Mouse (Mus musculus) heart, embryonic 12.5 days (tissue): ENCODE results near the gene Mgat4a. TPM values are rescaled to one million over a fixed set of nuclear protein-coding genes. Genes with fewer than 3 reads are reported as not detected.

Source experiments
- ATAC-seq: fragments of 200-750 bp; cut with Nextera tagmentation; 2 replicates; pipeline ENCODE4 v1.8.0; 2017; ENCODE audit warnings: moderate TSS enrichment, moderate library complexity; ENCODE audit not compliant: insufficient number of reproducible peaks, low FRiP score
- H3K27ac ChIP-seq: fragments of 300-500 bp; sonication (generic); 2 replicates; pipeline ENCODE4 v1.5.1; 2016; ENCODE audit warnings: mild to moderate bottlenecking, moderate library complexity; ENCODE audit not compliant: poor library complexity, severe bottlenecking
- H3K27me3 ChIP-seq: fragments of 300-500 bp; sonication (generic); replicated peaks from 2 replicates; pipeline ENCODE4 v1.6.1; 2016; ENCODE audit warnings: mild to moderate bottlenecking, moderate library complexity
- H3K36me3 ChIP-seq: fragments of 300-500 bp; sonication (generic); 2 replicates; pipeline ENCODE4 v1.6.1; 2016; ENCODE audit warnings: mild to moderate bottlenecking, moderate library complexity
- H3K4me1 ChIP-seq: fragments of 300-500 bp; sonication (generic); replicated peaks from 2 replicates; pipeline ENCODE4 v1.6.1; 2016; ENCODE audit warnings: mild to moderate bottlenecking
- H3K4me2 ChIP-seq: fragments of 300-500 bp; sonication (generic); 2 replicates; pipeline ENCODE4 v1.6.1; 2016; ENCODE audit warnings: mild to moderate bottlenecking, moderate library complexity
- H3K4me3 ChIP-seq: fragments of 300-500 bp; sonication (generic); 2 replicates; pipeline ENCODE4 v1.5.1; 2016; ENCODE audit warnings: mild to moderate bottlenecking
- H3K9ac ChIP-seq: fragments of 300-500 bp; sonication (generic); 2 replicates; pipeline ENCODE4 v1.6.1; 2016; ENCODE audit warnings: mild to moderate bottlenecking, moderate library complexity
- H3K9me3 ChIP-seq: fragments of 300-500 bp; sonication (generic); replicated peaks from 2 replicates; pipeline ENCODE4 v1.6.1; 2016; ENCODE audit warnings: mild to moderate bottlenecking, moderate library complexity
- WGBS: fragments of 180-500 bp; shearing (Covaris S2); methylation state at CpG from one replicate; pipeline ENCODE4 v1.1.7; 2016; 5-methylcytosine and 5-hydroxymethylcytosine counted together
- polyA plus RNA-seq: library from polyadenylated mRNA; unstranded; fragments of >200 nt; fragmentation: Nextera tagmentation; extraction: Ambion mirVana; gene quantifications from 2 replicates; pipeline ENCODE4 v1.2.1, GENCODE M21; 2016

Gene Mgat4a
- polyA plus RNA-seq, 1 experiment from 2014 or later: 3.9 TPM

DNA sequence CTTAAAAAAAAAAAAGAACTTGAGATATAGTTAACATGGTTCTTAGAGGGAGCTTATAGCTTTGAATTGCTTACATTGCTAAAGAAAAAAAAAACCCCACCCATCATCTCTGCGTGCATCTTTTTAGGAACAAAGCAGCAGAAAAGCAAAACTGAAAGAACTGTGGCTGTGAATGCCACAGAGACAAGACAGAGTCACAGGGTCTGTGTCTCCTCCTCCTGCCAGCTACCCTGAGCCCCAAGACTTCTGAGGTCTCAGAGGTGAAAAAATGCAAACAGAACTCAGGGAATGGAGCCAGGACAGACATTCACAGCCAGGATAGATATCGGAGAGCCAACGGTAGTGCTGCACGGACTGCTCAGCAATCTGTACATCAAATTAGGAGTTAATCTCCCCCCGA lies 62.9 kb downstream of the Mgat4a start:
- ATAC-seq: 0 out of 2 replicates have a peak, but pooled peaks have one; percentile 45
- Histone ChIP-seq H3K9me3 (no peaks in the 10 kb centered on the region), H3K4me1 (peaks cover 25% of the 10 kb centered on the region), H3K9ac (no peak overlapping the region), H3K36me3 (no peaks in the 10 kb centered on the region), H3K27me3 (no peaks in the 10 kb centered on the region), H3K4me3 (no peak overlapping the region), H3K4me2 (peak overlapping the region; percentile 49), H3K27ac (0 out of 2 replicates have a peak overlapping the region, but pooled peaks have one; percentile 1)
- 49% methylated on average over 5 of the region's 5 CpGs for WGBS

DNA sequence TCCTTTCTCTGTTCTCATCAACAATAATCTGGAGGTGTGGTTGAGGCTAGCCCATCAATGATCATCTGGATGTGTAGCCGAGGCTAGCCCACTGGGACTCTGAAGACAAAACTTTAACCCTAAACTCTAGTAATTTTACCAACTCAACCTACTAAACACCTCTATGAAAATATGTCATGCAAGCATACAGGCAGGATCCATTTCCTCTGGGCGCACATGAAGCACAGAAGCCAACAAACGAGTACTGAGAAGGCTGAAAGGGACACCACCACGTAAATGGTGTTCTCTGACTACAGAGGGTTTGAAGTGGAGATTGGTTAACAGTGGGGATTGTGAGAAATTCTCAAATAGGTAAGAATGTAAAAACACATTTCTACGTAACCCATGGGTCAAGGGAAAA lies 63.6 kb downstream of the Mgat4a start:
- H3K9ac ChIP-seq: no peak overlapping the region
- WGBS: 89% methylated on average over 5 of the region's 5 CpGs

DNA sequence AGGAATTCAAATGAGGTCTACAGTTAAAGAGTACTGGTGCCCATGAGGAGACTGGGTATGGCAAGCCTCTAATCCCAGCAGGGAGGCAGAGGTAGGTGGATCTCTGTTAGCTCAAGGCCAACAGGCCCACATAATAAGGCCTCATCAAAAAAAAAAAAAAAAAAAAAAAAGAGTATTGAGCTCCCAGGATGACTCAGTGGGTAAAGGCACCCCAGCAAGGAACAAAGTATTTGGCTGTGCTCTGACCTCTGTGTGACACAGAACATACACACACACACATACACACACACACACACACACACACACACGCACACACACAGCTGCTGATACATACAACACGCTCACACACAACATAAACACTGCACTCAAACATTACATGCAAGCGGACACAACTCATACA lies 65.5 kb downstream of the Mgat4a start:
- 85% methylated on average over 3 of the region's 3 CpGs for WGBS
- Histone ChIP-seq H3K4me2 (no peak overlapping the region), H3K4me1 (peaks cover 25% of the 10 kb centered on the region), H3K9me3 (no peaks in the 10 kb centered on the region), H3K9ac (no peak overlapping the region), H3K4me3 (no peak overlapping the region), H3K36me3 (no peaks in the 10 kb centered on the region), H3K27ac (no peak overlapping the region), H3K27me3 (no peaks in the 10 kb centered on the region)
- no peak for ATAC-seq

More for the DNA sequence above, 63.6 kb downstream of the Mgat4a start:
- Histone ChIP-seq H3K27me3 (no peaks in the 10 kb centered on the region), H3K4me3 (no peak overlapping the region), H3K9me3 (no peaks in the 10 kb centered on the region), H3K4me2 (no peak overlapping the region), H3K27ac (no peak overlapping the region), H3K4me1 (peaks cover 25% of the 10 kb centered on the region), H3K36me3 (no peaks in the 10 kb centered on the region)
- ATAC-seq: no peak

DNA sequence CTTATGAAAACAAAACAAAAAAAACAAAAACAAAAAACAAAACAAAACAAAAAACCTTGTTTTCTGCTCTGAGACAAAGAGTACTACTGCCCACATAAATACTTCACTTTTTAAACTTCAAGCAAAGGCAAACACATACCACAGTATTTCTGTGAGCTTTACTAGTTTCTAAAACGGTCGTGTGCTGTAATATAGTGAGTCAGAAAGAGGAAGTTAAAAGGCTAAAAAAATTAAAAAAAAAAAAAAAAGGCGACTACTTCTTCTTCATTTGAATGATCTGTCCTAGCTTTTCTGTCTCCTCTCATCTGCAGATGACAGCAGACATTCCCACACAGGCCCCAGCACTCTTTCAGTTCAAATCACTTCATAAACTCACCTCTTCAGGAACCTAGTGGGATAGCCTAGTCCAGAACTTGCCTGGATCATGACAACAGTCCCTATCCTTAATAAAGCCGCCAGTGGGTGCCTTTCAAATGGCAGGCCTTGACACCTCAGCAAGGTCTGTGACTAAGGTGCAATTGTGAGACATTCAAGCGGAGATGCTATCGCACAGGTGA lies 66.1 kb downstream of the Mgat4a start:
- Histone ChIP-seq H3K9me3 (no peaks in the 10 kb centered on the region), H3K36me3 (no peaks in the 10 kb centered on the region), H3K27me3 (no peaks in the 10 kb centered on the region), H3K4me3 (no peak overlapping the region), H3K4me2 (no peak overlapping the region), H3K27ac (no peak overlapping the region), H3K9ac (no peak overlapping the region), H3K4me1 (peaks cover 25% of the 10 kb centered on the region)
- ATAC-seq: no peak
- 81% methylated on average over 6 of the region's 6 CpGs for WGBS

DNA sequence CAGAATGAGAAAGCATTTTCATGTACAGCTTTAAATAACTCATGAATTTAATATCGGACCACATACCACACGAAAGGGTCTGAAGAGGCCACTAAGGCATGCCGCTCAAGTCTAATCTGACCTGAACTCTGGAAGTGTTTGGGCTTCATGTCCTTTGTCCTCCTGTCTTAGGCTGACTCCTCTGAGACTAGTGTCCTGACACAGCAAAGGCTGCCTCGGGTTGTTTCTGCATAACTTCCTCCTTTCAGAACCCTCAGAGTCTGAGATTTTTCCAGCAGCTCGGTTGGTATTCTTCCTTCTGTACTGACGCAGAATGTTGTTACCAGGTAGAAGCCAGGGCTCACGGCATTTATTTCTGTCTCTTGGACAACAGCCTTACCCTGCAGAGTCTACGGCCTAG lies 66.8 kb downstream of the Mgat4a start:
- H3K4me2 ChIP-seq: no peak overlapping the region
- no peak overlapping the region for H3K9ac ChIP-seq
- 56% methylated on average over 8 of the region's 8 CpGs for WGBS
- no peaks in the 10 kb centered on the region for H3K36me3 ChIP-seq
- no peak overlapping the region for H3K27ac ChIP-seq
- no peaks in the 10 kb centered on the region for H3K9me3 ChIP-seq
- H3K27me3 ChIP-seq: no peaks in the 10 kb centered on the region
- peaks cover 25% of the 10 kb centered on the region for H3K4me1 ChIP-seq
- no peak overlapping the region for H3K4me3 ChIP-seq
- ATAC-seq: no peak

DNA sequence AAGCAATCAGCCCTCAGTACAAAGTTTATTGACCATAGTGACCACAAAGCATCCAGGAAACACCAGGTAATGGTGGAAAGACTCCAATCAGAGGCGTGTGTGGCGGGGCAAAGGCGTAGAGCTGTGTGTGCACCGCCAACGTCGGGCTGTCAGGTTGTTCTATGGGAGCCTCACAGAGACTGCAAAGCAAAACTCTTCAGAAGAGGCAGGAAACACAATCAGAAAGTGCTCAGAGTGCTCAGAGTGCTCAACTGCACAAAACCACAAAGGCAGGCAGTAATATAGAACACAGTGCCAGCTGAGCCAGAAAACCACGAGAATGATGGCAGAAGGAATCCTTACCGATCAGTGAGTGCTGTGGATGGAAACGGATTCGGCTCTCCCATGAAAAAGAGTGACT lies 67.6 kb downstream of the Mgat4a start:
- H3K4me2 ChIP-seq: no peak overlapping the region
- H3K9ac ChIP-seq: no peak overlapping the region
- H3K27ac ChIP-seq: no peak overlapping the region
- H3K9me3 ChIP-seq: peaks cover 3% of the 10 kb centered on the region; the same call in 1 of the 2 replicates
- 85% methylated on average over 10 of the region's 10 CpGs for WGBS
- no peaks in the 10 kb centered on the region for H3K27me3 ChIP-seq
- peaks cover 17% of the 10 kb centered on the region for H3K4me1 ChIP-seq
- no peak overlapping the region for H3K4me3 ChIP-seq
- no peak for ATAC-seq
- no peaks in the 10 kb centered on the region for H3K36me3 ChIP-seq

DNA sequence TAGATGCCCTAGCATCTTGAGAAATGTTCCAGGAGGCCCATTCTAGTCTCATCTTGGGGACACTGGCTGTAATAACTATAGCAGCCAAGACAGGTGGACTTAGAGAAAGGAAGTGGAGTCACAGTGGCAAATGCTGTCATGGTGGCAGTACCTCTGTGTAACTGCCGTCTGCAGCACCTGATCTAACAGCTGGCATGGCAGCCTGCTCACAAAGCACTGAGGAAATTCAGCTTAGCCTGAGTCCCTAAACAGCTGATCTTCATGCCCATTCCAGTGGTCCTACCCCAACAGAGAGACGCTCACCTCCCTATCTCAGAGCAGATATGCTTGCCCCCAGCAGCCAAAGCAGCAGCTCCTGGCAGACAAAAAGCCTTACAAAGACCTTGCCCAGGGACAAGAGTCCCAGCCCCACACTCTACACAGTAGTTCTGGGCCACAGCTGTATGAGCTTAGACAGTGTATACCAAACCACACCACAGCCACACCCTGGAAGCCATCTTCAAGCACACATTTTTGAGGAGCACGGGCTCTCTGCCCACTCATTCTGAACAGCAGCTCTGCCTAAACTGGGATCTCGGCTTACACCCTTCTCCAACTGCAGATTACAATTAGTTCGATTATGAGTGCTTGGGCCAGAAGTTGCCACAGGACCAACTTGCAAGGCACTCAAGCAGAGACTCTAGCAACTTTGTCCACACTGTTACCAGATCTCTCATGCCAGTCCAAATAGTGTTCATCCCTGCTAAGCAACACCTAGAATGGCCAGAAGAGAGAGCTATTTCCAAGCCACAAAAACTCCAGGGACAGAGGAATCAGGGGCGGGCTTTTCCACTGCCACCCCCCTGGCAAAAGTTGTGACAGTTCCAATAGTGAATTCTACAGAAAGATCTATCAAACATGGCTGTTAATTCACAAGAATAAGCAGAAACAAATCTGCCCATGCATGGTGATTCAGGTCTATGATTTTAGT lies 69.4 kb downstream of the Mgat4a start:
- Histone ChIP-seq H3K27ac (no peak overlapping the region), H3K4me2 (no peak overlapping the region), H3K9me3 (peaks cover 5% of the 10 kb centered on the region; the same call in 1 of the 2 replicates), H3K4me3 (no peak overlapping the region), H3K9ac (no peak overlapping the region), H3K36me3 (no peaks in the 10 kb centered on the region), H3K27me3 (no peaks in the 10 kb centered on the region), H3K4me1 (peaks cover 7% of the 10 kb centered on the region)
- WGBS: 70% methylated on average over 6 of the region's 6 CpGs
- no peak for ATAC-seq

DNA sequence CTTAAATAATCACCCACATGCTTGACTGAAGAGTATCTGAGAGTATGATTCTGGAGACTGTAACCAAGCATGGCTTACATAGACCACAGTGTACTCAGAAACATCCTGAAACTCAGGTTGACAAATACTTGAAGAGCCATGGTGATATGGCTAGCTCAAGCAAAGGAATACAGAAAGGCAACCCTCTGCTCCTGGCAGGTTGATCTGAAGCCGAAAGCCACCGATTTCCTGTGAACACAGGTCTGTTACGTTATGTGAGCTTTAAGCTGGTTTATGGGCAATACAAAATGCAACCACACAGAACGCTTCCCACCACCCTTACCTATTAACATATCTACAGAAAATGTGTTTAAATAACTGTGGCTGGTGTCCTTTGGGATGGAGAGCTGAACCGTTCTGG lies 71.8 kb downstream of the Mgat4a start:
- no peak overlapping the region for H3K4me2 ChIP-seq
- peaks cover 5% of the 10 kb centered on the region; the same call in 1 of the 2 replicates for H3K9me3 ChIP-seq
- H3K4me3 ChIP-seq: no peak overlapping the region
- H3K4me1 ChIP-seq: peaks cover 6% of the 10 kb centered on the region; the same call in 1 of the 2 replicates
- ATAC-seq: no peak
- no peaks in the 10 kb centered on the region for H3K36me3 ChIP-seq
- no peak overlapping the region for H3K9ac ChIP-seq
- no peak overlapping the region for H3K27ac ChIP-seq
- H3K27me3 ChIP-seq: no peaks in the 10 kb centered on the region
- WGBS: 79% methylated on average over 5 of the region's 5 CpGs

DNA sequence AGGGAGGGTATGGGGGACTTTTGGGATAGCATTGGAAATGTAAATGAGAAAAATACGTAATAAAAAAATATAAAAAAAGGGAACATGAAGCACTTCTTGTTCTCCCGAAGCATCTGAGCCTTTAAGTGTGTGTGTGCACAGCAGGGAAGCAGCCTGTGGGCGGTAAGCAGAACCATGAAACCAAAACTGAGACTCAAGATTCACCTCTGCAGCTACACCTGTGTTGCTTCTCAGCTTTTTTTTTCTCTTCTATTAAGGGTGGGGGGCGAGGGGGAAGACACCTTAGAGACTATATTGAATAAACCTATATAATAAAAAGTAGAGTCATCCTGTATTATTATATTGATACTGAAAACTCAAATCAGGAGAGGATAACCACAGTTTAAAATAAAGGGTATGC lies 73.0 kb downstream of the Mgat4a start:
- Histone ChIP-seq H3K4me2 (no peak overlapping the region), H3K4me1 (0 out of 2 replicates have a peak, but pooled peaks cover 3% of the 10 kb centered on the region), H3K27ac (no peak overlapping the region), H3K36me3 (no peaks in the 10 kb centered on the region), H3K4me3 (no peak overlapping the region), H3K9me3 (peaks cover 5% of the 10 kb centered on the region; the same call in 1 of the 2 replicates), H3K27me3 (no peaks in the 10 kb centered on the region), H3K9ac (no peak overlapping the region)
- no peak for ATAC-seq
- WGBS: 76% methylated on average over 4 of the region's 4 CpGs

DNA sequence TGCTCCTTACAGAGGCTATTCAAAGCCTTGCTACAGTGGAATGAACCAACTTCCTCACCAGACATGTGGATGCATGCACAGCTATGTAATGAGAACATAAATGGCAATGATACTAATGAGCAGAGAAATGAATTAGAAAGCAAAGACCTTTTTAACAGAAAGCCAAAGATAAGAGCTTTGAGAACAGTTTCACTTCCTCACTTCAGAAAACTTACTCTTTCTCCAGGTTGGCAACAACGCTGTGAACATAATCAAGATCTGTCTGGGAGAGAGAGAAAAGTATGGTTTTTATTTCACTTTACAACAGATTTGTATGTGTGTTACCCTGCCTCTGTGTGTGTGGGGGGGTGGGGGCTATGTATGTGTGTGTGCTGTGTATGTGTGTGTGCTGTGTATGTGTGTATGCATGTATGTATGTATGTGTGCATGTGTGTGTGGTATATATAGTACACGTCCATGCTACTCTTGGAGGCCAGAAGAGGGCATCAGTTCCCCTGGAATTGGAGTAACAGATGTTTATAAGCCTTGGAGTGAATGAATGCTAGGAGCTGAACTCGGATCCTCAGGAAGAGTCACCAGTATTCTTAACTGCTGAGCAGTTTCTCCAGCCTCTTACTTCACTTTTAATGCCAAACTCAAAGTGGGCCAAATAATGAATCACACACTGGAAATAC lies 74.4 kb downstream of the Mgat4a start:
- Histone ChIP-seq H3K4me1 (0 out of 2 replicates have a peak, but pooled peaks cover 3% of the 10 kb centered on the region), H3K9ac (no peak overlapping the region), H3K36me3 (no peaks in the 10 kb centered on the region), H3K27ac (no peak overlapping the region), H3K27me3 (no peaks in the 10 kb centered on the region), H3K4me3 (no peak overlapping the region), H3K4me2 (no peak overlapping the region), H3K9me3 (peaks cover 5% of the 10 kb centered on the region; the same call in 1 of the 2 replicates)
- no peak for ATAC-seq
- WGBS: 83% methylated on average over 3 of the region's 3 CpGs
